Mouse (Mus musculus): Measurements from ENCODE around the gene Arxes2.
"Not testable (repeated sequence)": the region's sequence is repeated elsewhere in the genome, so short reads cannot be mapped to it uniquely, and the experiment has no call there.

Arxes2 gene

GRCm38 (mm10) chrX:135993664-135994119 is at the start of gene Arxes2:
Arxes2 (plus strand) TSS chrX:135993824.
- DNase-seq (ENCODE audit: low spot score), result peak; percentile 14

- no peak for DNase-seq (ENCODE audit: low spot score)
Observed at GRCm38 (mm10) chrX:135948699-135949437, 44.8 kb upstream of the Arxes2 start.

- no peak for DNase-seq (ENCODE audit: low spot score)
Observed at GRCm38 (mm10) chrX:135956988-135957690, 36.5 kb upstream of the Arxes2 start.

- DNase-seq (ENCODE audit: low spot score), result no peak
Observed at GRCm38 (mm10) chrX:135957691-135958081, 35.9 kb upstream of the Arxes2 start.

DNA sequence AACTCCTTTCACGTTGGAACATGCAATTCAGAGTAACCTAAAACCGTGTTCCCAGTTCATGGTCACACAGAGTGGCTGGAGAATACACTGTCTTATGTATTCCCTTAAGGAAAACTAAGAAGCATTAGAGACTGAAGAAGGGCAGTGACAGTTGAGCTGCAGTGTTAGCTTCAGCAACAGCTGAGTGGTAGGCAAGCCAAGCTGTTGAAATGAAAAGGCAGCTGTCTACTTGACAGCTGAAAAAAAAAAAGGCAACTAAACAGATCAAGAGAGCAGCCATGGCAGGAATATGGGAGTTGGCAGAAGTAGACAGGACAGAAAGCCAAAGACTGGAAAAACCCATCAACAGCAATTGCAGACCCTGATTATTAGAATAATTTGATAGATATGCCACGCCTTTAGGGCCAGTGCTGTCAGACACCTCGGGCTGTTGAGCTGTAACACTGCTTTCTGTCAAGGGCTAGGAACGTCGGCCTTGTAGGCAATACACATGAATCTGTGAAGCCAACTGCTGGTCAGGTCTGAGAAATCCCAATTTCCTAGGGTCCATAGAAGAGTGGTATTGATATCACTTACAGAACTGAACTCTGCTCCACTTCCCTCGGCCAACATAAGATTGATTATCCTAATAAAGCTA is 34.9 kb upstream of the Arxes2 start:
- no peak for DNase-seq (ENCODE audit: low spot score)

GRCm38 (mm10) chrX:135959536-135959935 is 34.1 kb upstream of the Arxes2 start:
- DNase-seq (ENCODE audit: low spot score), result no peak

GRCm38 (mm10) chrX:135962342-135962741 is 31.3 kb upstream of the Arxes2 start:
- no peak for DNase-seq (ENCODE audit: low spot score)

DNA sequence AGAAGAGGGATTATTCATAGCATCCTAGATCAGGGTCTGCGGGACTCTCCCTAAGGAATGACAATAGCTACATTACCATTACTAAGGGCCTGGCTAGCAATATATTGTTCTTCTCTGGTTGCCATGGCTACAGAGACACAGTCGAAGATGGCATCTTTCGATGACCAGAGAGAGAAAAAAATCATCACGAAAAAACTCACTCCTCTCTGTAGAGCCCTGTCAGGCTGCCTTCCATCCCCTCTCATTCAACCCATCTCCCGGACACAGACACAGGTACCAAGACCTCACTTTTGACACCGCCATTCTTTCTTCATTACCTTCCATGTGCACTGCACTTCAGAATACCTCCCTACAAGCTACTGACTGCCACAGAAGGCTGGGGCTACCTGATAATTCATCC is 30.5 kb upstream of the Arxes2 start:
- no peak for DNase-seq (ENCODE audit: low spot score)

GRCm38 (mm10) chrX:135963629-135964028 is 30.0 kb upstream of the Arxes2 start:
- DNase-seq (ENCODE audit: low spot score), result peak; percentile 2

GRCm38 (mm10) chrX:135973597-135974423 is 19.8 kb upstream of the Arxes2 start:
- no peak for DNase-seq (ENCODE audit: low spot score)

DNA sequence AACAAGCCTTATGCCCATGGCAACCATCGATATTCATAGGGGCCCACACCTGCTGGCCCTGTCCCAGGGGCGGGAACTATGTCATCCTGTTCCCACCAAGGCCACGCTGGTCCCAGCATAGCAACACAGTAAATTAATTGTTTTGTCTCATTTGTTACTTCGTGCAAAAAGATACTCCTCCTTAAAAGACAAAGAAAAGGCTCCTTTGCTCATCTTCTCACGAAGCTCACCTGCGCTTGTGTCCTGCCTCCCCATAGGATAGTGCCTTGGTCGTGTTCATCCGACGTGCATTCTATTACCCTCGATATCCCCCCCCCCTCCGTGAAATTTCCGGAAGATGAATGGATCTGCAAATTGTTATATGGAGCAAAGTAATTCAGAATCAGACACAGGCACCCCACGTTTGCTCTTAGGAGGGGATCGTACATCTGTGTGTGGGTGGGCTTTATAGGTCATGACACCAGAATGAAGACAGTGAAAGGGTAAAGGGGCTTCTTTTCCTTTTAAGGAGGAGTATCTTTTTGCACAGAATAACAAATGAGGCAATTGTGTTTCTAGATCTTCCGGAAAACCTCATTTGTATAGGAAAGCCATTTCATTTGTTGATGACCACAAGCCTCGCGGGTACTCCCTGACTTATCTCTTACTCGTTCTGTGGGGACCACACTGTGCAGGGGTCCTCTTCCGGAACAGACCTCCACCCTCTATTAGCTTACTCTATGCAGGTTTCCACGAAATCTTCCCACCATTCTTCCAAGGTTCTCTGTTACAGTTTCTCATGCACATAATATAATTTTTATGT is 19.0 kb upstream of the Arxes2 start:
- DNase-seq (ENCODE audit: low spot score), result no peak

GRCm38 (mm10) chrX:135975226-135975552 is 18.4 kb upstream of the Arxes2 start:
- DNase-seq (ENCODE audit: low spot score), result peak; percentile 43

- no peak for DNase-seq (ENCODE audit: low spot score)
Observed at GRCm38 (mm10) chrX:135984539-135985260, 8.9 kb upstream of the Arxes2 start.

- DNase-seq (ENCODE audit: low spot score), result no peak
Observed at GRCm38 (mm10) chrX:135986267-135986666, 7.4 kb upstream of the Arxes2 start.

GRCm38 (mm10) chrX:135990661-135991060 is 3.0 kb upstream of the Arxes2 start:
- no peak for DNase-seq (ENCODE audit: low spot score)

- not testable (repeated sequence) for DNase-seq (ENCODE audit: low spot score)
Observed at GRCm38 (mm10) chrX:135993192-135993594, 431 bp upstream of the Arxes2 start.

- DNase-seq (ENCODE audit: low spot score), result no peak
Observed at GRCm38 (mm10) chrX:136007199-136007843, 13.7 kb downstream of the Arxes2 start.

- DNase-seq (ENCODE audit: low spot score), result no peak
Observed at GRCm38 (mm10) chrX:136014392-136014791, 20.8 kb downstream of the Arxes2 start.

- DNase-seq (ENCODE audit: low spot score), result no peak
Observed at GRCm38 (mm10) chrX:136030331-136030730, 36.7 kb downstream of the Arxes2 start.

All from T-cell, adult 2 months (primary cell).